8 mouse cellular contexts compared by ENCODE assay signal in genomic region chr17:75551512-75552400, GRCm38 (mm10). TPM values are rescaled to one million over a fixed set of nuclear protein-coding genes. Genes with fewer than 3 reads are reported as not detected.
DNase-seq lines count a peak whose midpoint lies in the region; ATAC-seq and TF ChIP-seq lines count a peak whose summit lies in the region.

Fam98a (minus strand) TSS chr17:75551946.

- peak within 1 kb of the TSS; percentile 87 for H3K9ac ChIP-seq in heart, embryonic 15.5 days
- peak within 1 kb of the TSS; percentile 89 for H3K9ac ChIP-seq in liver, embryonic 14.5 days (replicated peaks)
- peak within 1 kb of the TSS; percentile 68 for H3K9ac ChIP-seq in neural tube, embryonic 11.5 days (ENCODE audit: low read length)
- H3K9ac ChIP-seq in stomach, postnatal 0 days (ENCODE audit: low read length), result peak within 1 kb of the TSS; percentile 80

- H3K27ac ChIP-seq in forebrain, embryonic 10.5 days, result peak within 1 kb of the TSS; percentile 90
- peak within 1 kb of the TSS; percentile 78 for H3K27ac ChIP-seq in heart, embryonic 15.5 days
- H3K27ac ChIP-seq in liver, embryonic 14.5 days, result no peak within 1 kb of the TSS; the same call in 1 of the 2 replicates
- H3K27ac ChIP-seq in neural tube, embryonic 11.5 days (ENCODE audit: low read depth, low read length), result no peak within 1 kb of the TSS
- H3K27ac ChIP-seq in stomach, postnatal 0 days (replicated peaks), result 0 out of 2 replicates have a peak within 1 kb of the TSS, but pooled peaks have one; percentile 63

- ATAC-seq in heart, embryonic 15.5 days (replicated peaks; ENCODE audit: insufficient number of reproducible peaks, insufficient read depth, low FRiP score, low read depth), result peak; percentile 98
- ATAC-seq in liver, embryonic 14.5 days (ENCODE audit: insufficient read depth), result peak; percentile 95
- ATAC-seq in neural tube, embryonic 11.5 days (ENCODE audit: insufficient read depth, low FRiP score, low TSS enrichment), result peak; percentile 98
- ATAC-seq in stomach, postnatal 0 days (ENCODE audit: low FRiP score, low TSS enrichment), result peak; percentile 99

- H3K27me3 ChIP-seq in forebrain, embryonic 10.5 days (ENCODE audit: poor library complexity, severe bottlenecking), result no peaks in the 10 kb centered on the region
- H3K27me3 ChIP-seq in heart, embryonic 15.5 days, result no peaks in the 10 kb centered on the region
- no peaks in the 10 kb centered on the region for H3K27me3 ChIP-seq in liver, embryonic 14.5 days (ENCODE audit: control insufficient read depth, insufficient read depth, low read length)
- H3K27me3 ChIP-seq in neural tube, embryonic 11.5 days (ENCODE audit: control insufficient read depth, insufficient read depth, low read length), result no peaks in the 10 kb centered on the region
- no peaks in the 10 kb centered on the region for H3K27me3 ChIP-seq in stomach, postnatal 0 days (ENCODE audit: control insufficient read depth, insufficient read depth, low read length)

- peaks cover 15% of the 10 kb centered on the region for H3K36me3 ChIP-seq in forebrain, embryonic 10.5 days (replicated peaks)
- H3K36me3 ChIP-seq in heart, embryonic 15.5 days, result peaks cover 8% of the 10 kb centered on the region
- peaks cover 4% of the 10 kb centered on the region for H3K36me3 ChIP-seq in liver, embryonic 14.5 days (replicated peaks; ENCODE audit: control insufficient read depth, insufficient read depth, low read depth)
- no peaks in the 10 kb centered on the region for H3K36me3 ChIP-seq in neural tube, embryonic 11.5 days (ENCODE audit: control insufficient read depth, insufficient read depth, low read length)
- no peaks in the 10 kb centered on the region for H3K36me3 ChIP-seq in stomach, postnatal 0 days (ENCODE audit: control insufficient read depth, insufficient read depth, low read length)

- peak within 1 kb of the TSS; percentile 88 for H3K4me2 ChIP-seq in heart, embryonic 15.5 days
- peak within 1 kb of the TSS; percentile 88 for H3K4me2 ChIP-seq in liver, embryonic 14.5 days (ENCODE audit: low read depth)
- peak within 1 kb of the TSS; percentile 69 for H3K4me2 ChIP-seq in neural tube, embryonic 11.5 days (ENCODE audit: low read depth)
- H3K4me2 ChIP-seq in stomach, postnatal 0 days (replicated peaks; ENCODE audit: low read depth), result peak within 1 kb of the TSS; percentile 71

- H3K4me3 ChIP-seq in forebrain, embryonic 10.5 days, result peak within 1 kb of the TSS; percentile 77
- H3K4me3 ChIP-seq in heart, embryonic 15.5 days, result peak within 1 kb of the TSS; percentile 96
- H3K4me3 ChIP-seq in liver, embryonic 14.5 days (ENCODE audit: insufficient read depth in 1 of 2, low read depth in 2 of 2, low read length in 2 of 2), result peak within 1 kb of the TSS; percentile 85 to 89
- H3K4me3 ChIP-seq in neural tube, embryonic 11.5 days (ENCODE audit: low read depth, low read length), result peak within 1 kb of the TSS; percentile 78
- H3K4me3 ChIP-seq in stomach, postnatal 0 days (ENCODE audit: low read depth, low read length), result peak within 1 kb of the TSS; percentile 86

- TF ChIP-seq EP300 in liver, embryonic 14.5 days (IDR thresholded peaks at IDR 0.05; ENCODE audit: low read depth), result no peak
- TF ChIP-seq EP300 in stomach, postnatal 0 days (optimal IDR thresholded peaks at IDR 0.05), result no peak

- DNase-seq in CD8-positive naive resting alpha-beta T cell, adult 2 months (ENCODE audit: low read depth in 2 of 2, low spot score in 2 of 2), result peak; percentile 96 to 97
- DNase-seq in c-Kit-positive CD71-negative TER-119-negative erythroid progenitor cells, embryonic 14.5 days (ENCODE audit: low read depth), result peak; percentile 99
- peak; percentile 99 for DNase-seq in forebrain, embryonic 10.5 days (ENCODE audit: extremely low spot score, low spot score)
- DNase-seq in kidney, postnatal 25 days, result peak; percentile 98 to 99
- DNase-seq in liver, embryonic 14.5 days (ENCODE audit: low read depth in 3 of 3, low spot score in 3 of 3), result peak; percentile 91 to 94 (median 92)
- peak; percentile 99 for DNase-seq in neural tube, embryonic 11.5 days (ENCODE audit: low spot score)
- peak; percentile 99 for DNase-seq in stomach, postnatal 0 days (ENCODE audit: low spot score)

- TF ChIP-seq CTCF in liver, embryonic 14.5 days (IDR thresholded peaks at IDR 0.05; ENCODE audit: low read depth), result peak; percentile 90
- TF ChIP-seq CTCF in stomach, postnatal 0 days (IDR thresholded peaks at IDR 0.05; ENCODE audit: low read depth), result peak; percentile 90

- no peaks in the 10 kb centered on the region for H3K9me3 ChIP-seq in forebrain, embryonic 10.5 days
- no peaks in the 10 kb centered on the region for H3K9me3 ChIP-seq in heart, embryonic 15.5 days (replicated peaks)
- H3K9me3 ChIP-seq in liver, embryonic 14.5 days (ENCODE audit: control insufficient read depth, low read length), result no peaks in the 10 kb centered on the region
- H3K9me3 ChIP-seq in neural tube, embryonic 11.5 days (ENCODE audit: control insufficient read depth, low read length), result no peaks in the 10 kb centered on the region
- H3K9me3 ChIP-seq in stomach, postnatal 0 days (ENCODE audit: control insufficient read depth, low read length), result no peaks in the 10 kb centered on the region

- under 1% methylated on average over 56 of the region's 56 CpGs for WGBS in forebrain, embryonic 10.5 days
- under 1% methylated on average over 56 of the region's 56 CpGs for WGBS in heart, embryonic 15.5 days
- under 1% methylated on average over 53 of the region's 56 CpGs for WGBS in liver, embryonic 14.5 days (ENCODE audit: insufficient replicate concordance)
- WGBS in neural tube, embryonic 11.5 days, result under 1% methylated on average over 56 of the region's 56 CpGs
- under 1% methylated on average over 56 of the region's 56 CpGs for WGBS in stomach, postnatal 0 days

- peaks cover 12% of the 10 kb centered on the region for H3K4me1 ChIP-seq in forebrain, embryonic 10.5 days
- peaks cover 14% of the 10 kb centered on the region for H3K4me1 ChIP-seq in heart, embryonic 15.5 days (replicated peaks)
- peaks cover 0 to 9% of the 10 kb centered on the region in 2 experiments; a peak in 3 of 4 replicates for H3K4me1 ChIP-seq in liver, embryonic 14.5 days (replicated peaks; ENCODE audit: control insufficient read depth in 2 of 2, insufficient read depth in 2 of 2, low read length in 1 of 2)
- H3K4me1 ChIP-seq in neural tube, embryonic 11.5 days (ENCODE audit: control insufficient read depth, insufficient read depth, low read length), result no peaks in the 10 kb centered on the region
- 0 out of 2 replicates have a peak, but pooled peaks cover 2% of the 10 kb centered on the region for H3K4me1 ChIP-seq in stomach, postnatal 0 days (replicated peaks; ENCODE audit: control insufficient read depth, insufficient read depth)

RNA-seq across cellular contexts. Expression of gene Fam98a, which starts in this region (rescaled TPM):
- 27.4 and 29.4 TPM in 2 replicates for polyA plus RNA-seq in forebrain, embryonic 10.5 days (2016; fragmentation: Nextera tagmentation; extraction: Ambion mirVana)
- 21.5 and 23.5 TPM in 2 replicates for polyA plus RNA-seq in heart, embryonic 15.5 days (2015; fragmentation: Nextera tagmentation; extraction: Ambion mirVana)
- 13.1 and 17.9 TPM in 2 replicates for polyA plus RNA-seq in liver, embryonic 14.5 days (2012; rRNA removed)
- 6.0 and 6.1 TPM in 2 replicates for polyA plus RNA-seq in liver, embryonic 14.5 days (2014; fragmentation: Nextera tagmentation; extraction: Ambion mirVana)
- polyA plus RNA-seq in neural tube, embryonic 11.5 days (2014; fragmentation: Nextera tagmentation; extraction: Ambion mirVana), result 8.7 and 8.9 TPM in 2 replicates
- polyA plus RNA-seq in stomach, postnatal 0 days (2015; fragmentation: Nextera tagmentation; extraction: Ambion mirVana), result 14.2 and 15.6 TPM in 2 replicates

Comparison
In these comparisons a context has a peak if more than half of its experiments do, and no peak if none do; other contexts are left out.
1. H3K27ac ChIP-seq: peak in forebrain, embryonic 10.5 days (single experiment), heart, embryonic 15.5 days (single experiment) and stomach, postnatal 0 days (single experiment); none in liver, embryonic 14.5 days (single experiment) and neural tube, embryonic 11.5 days (single experiment).
2. Peak in every context shown above with its lines, with median percentiles within 50 percentile points of each other: DNase-seq, H3K4me3 ChIP-seq, ATAC-seq, H3K4me2 ChIP-seq and H3K9ac ChIP-seq.